Mouse (Mus musculus): Measurements from ENCODE around the gene Cryzl1.
A peak's percentile ranks its signal among the peaks of the same experiment; 100 is the strongest.

The Cryzl1 gene

DNA sequence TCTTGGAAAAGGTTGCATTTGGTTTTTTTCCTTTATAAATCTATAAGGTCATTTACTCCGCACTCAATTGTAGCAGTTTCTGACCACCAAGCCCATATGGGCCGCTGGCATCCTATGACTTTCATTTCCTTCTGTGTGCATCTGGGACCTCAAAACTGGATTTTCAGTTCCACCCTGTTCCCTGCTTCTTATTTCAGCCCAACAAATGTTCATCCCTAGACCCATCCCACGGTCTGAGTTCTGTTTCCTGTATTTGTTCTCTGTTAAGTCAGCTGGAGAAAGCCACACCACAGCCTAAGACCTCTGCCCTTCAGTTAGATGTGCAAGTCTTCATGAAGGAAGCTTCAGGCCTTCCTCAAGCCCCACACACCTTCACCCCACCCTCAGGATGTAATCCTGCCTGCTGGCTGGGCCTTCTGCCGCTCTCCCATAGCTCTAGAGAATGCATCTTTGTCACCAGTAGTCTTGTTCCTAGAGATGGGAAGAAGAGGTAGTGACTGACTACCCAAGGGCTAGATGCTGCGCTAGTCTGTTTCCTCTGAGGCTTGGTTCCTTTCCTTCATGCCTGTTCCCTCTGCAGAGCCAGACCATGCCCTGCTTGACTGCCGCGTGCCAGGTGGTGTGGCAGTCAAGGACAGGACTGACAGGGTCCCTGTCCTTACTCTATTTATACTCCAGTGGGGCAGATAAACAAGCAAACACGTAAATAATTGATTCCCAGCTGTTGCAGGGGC, 11.6 kb upstream of the Cryzl1 start:
- DNase-seq (ENCODE audit: low spot score in 2 of 2) = no peak

DNA sequence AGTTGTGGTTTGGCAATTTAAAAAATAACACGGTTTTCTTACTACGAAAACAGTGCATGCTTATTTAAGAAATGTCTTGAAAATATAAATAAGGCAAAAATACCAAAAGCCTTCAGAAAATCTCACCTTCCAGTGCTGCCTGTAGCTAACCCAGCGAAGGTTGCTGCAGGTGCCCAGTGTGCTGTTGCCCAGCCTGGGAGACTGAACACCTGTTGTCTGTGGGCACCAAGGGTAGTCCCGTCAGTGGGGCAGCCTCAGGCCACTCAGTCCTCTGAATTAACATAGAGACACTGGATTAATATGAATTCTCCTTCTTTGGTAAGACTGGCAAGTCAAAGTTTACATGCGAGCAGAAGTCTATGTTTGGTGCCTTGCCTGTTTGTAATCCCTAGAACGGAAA, 9.7 kb upstream of the Cryzl1 start:
- no peak for DNase-seq (ENCODE audit: low spot score in 2 of 2)

DNA sequence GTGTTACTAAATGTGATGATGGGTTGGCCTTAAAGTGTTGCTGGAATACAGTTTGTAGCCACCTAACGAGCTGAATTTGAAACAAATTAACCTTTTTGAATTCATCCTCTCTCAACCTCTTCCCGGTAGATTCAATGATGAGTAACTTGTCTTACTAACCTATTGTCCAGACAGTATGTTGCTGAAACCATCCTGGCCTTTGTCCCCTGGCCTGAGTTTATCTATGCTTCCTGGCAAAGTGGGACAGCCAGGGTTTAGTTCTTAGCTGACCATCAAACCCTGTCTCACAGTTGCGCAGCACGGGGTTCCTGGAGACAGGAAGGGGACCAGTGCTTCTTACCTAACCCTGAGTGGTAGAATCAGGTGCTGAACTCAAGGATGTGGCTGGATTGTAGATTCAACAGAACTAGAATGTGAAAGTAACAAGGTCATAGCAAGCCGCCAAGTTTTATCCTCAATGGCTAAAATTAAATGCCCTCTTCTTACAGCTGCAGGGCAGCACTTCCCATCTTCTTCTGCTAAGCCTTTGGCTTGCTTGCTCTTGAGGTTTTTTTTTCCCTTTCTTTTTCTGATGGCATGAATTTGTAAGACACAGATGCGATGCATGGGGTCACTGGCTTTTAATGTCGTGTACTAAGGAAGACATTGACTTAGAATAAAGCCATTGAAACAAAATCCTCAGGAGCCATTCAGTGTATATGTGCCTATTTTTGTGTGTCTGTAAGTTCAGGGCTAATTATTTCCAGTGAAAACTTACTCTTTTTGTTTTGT, 7.5 kb upstream of the Cryzl1 start:
- DNase-seq (ENCODE audit: low spot score in 2 of 2) = no peak

DNA sequence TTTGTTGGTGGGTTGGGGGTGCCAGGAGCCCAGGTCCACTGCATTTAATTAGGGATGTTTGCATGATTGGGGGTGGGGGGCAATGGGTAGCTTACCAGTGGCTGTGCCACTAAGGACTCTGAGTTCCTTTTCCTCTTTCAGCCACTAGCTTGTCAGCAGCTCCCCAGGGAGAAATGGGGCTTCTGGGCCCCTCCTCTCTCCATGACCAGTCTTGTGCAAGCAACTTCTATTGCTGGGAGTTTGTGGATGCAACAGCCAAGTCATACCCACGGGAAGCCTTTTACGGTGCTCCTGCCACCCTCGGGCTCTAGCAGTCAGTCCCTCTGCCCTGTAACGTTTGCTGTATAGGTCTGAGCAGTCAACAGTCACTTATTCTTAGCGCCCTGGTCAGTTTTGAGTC, 6.0 kb upstream of the Cryzl1 start:
- no peak for DNase-seq (ENCODE audit: low spot score in 2 of 2)

DNA sequence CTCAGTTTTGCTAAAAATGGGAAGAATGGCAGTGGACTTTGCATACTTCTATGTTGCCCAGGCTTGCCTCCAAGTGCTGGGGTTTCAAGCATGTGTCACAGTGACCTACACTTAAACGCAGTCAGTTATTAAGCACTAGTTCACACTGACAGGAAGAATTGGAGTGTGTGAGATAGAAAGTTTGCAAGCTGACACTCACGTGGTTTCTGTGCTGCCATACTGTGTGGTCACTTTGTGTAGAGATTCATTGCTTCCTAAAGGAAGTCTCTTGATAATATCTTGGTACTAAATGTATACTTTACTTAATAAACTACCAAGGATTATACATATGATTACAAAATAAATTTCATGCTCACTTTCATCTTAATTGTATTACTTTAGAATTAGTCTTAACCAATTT, 4.0 kb upstream of the Cryzl1 start:
- DNase-seq (ENCODE audit: low spot score in 2 of 2) = no peak

DNA sequence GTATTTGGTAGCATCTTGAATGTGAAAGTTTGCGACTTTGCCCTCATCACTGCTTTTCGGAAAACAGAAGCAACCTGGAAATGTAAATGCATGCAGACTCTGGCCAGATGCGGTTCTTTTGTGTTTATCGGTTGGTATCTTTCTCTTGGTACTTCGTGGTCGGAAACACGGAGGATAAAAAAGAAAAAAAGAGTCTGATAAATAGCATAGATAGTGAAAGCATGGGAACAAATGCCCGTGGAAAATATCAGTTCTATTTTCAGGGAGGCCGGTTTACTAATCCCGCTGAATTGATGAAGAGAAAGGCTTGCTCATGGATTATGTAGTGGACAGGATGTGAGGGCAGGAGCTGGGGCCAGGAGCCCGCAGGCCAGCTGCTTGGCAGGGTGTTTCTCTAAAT, 1.7 kb upstream of the Cryzl1 start:
- DNase-seq (ENCODE audit: low spot score in 2 of 2) = no peak

DNA sequence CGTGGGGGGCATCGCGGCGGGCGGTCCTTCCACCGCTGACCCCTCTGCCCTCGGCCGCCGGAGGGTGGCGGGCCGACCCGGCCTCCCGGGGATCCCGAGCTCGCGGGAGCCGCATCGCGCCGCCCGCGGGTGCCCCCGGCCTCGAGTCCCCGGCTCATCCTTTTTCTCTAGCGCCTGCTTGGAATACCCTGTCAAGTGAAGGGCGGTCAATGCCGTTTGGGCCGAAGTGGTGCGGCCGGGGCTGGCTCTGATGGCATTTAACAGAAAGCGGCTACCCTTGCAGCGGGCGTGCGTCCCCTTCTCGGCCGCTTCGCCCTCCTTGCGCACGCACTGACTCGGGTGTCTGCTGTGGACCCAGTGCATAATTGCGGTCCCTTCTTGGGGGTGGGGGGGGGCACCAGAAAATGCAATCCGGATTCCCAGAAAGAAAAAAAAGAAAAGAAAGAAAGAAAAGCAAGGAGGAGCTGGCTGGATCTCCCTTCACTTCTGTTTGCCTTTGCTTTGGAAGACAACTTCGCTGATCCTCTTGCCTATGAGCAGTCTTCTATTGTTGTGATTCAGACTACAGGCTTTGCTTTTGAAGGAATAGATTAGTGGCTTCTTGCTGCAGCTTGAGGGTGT, 1.2 kb upstream of the Cryzl1 start:
- DNase-seq (ENCODE audit: low spot score in 2 of 2) = peak in 1 of 2 experiments; percentile 29

DNA sequence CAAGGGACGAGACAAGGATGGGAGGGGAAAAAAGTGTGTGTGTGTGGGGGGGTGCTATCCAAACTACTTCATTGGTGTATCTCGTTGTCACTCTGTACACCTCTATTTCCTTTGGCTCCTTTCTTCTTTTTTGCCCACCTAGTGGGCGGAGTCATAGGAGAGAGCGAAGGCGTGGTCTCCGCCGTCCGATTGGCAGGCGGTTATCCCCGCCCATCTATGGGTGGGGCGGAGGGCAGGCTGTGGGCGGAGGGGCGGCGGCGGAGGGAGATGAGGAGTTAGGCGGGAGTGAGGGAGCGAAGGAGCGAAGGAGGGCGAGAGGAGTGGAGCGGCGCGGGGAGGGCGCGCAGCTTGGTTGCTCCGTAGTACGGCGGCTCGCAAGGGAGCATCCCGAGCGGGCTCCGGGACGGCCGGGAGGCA, 299 bp upstream of the Cryzl1 start, which contains the start of gene Itsn1:
Itsn1 (plus strand) TSS at position 216 of the 417 bp plus-strand sequence.
- DNase-seq (ENCODE audit: low spot score in 2 of 2) = peak; percentile 94 to 97

DNA sequence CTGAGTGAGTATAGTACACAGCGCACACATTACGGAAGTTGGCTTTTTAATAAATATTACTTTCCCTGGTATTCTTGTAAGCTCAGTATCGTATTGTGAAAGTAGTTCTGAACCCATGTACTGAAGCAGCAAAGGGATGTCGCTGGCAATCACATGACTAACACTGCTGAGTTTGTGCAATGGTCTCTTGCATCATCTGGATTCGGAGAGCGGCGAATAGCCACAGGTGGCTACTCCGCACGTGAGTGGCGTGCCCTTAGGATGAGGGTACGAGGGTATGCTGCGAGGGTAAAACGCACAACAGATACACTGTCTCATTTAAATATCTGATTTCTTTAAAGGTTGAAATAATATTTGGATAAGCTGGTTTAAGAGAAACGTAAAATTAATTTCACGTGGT, 1.3 kb downstream of the Cryzl1 start:
- no peak for DNase-seq (ENCODE audit: low spot score in 2 of 2)

DNA sequence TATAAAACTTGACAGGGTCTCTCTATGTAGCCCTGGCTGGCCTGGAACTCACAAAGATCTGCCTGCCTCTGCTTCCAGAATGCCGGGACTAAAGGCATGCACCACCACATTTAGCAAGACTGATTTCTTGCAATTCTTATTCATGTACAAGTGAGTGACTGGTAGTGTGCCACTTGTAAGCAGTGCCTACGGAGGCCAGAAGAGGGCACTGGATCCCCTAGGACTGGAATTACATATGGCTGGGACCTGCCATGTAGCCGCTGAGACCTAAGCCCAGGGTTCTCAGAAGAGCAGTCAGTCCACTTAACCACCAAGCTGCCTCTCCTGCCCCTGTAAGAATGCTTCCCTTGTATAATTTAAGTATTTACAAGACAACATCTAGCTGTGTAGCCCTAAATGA, 4.5 kb downstream of the Cryzl1 start:
- peak; percentile 44 to 62 for DNase-seq (ENCODE audit: low spot score in 2 of 2)

DNA sequence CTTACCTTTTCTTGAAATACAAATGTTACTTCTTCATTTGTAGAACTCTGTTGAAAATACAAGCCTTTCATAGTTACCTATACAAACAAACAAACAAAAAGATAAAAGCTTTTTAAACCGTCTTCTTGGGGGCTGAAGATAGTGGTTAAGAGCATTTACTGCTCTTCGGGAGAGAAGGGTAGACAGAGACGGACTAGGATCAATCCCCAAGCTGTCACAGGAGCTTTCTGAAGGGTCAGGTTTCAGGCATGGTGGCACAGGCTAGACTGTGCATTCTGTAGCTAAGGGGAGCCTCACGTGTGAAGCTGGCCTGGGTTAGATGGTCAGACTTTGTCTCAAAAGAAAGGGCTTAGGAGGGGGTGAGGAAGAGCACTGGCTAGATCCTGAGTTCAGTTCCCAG, 11.4 kb downstream of the Cryzl1 start:
- no peak for DNase-seq (ENCODE audit: low spot score in 2 of 2)

DNA sequence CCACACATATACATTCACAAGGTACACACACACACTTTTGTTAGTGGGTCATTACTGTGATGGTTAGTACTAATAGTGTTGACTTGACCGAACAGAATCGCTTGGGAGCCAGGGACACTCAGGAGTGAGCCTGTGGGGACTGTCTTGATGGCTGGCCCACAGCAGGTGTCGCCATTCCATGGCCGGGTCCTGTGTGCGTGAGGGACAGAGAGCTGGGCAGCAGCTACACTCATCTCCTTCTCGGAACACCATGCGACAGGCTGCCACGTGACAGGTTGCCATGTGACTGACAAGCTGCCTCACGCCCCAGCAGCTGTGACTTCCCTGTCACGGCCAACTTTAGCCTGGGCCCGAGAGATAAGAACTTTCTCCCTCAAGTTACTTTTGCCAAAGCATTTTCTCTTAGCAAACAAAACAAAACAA, 11.8 kb downstream of the Cryzl1 start:
- no peak for DNase-seq (ENCODE audit: low spot score in 2 of 2)

DNA sequence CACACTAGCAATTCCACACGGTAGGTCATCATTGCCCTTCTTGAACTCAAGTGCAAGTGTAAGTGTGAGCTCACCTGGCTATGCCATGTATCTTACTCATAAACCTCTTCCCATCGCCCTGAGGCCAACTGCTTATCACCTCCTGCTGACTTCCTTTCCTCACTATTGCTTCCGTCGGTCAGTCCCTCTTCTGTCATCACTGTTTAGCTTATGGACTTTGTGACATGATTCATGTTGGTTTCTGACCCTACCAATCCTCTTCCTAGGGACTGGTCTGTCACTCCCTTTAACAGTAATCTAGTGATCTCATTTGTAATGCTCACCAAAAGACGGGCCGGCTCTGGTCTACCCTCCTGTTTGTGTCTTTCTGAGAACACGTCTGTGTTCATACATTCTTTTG, 18.5 kb downstream of the Cryzl1 start:
- DNase-seq (ENCODE audit: low spot score in 2 of 2) = no peak

DNA sequence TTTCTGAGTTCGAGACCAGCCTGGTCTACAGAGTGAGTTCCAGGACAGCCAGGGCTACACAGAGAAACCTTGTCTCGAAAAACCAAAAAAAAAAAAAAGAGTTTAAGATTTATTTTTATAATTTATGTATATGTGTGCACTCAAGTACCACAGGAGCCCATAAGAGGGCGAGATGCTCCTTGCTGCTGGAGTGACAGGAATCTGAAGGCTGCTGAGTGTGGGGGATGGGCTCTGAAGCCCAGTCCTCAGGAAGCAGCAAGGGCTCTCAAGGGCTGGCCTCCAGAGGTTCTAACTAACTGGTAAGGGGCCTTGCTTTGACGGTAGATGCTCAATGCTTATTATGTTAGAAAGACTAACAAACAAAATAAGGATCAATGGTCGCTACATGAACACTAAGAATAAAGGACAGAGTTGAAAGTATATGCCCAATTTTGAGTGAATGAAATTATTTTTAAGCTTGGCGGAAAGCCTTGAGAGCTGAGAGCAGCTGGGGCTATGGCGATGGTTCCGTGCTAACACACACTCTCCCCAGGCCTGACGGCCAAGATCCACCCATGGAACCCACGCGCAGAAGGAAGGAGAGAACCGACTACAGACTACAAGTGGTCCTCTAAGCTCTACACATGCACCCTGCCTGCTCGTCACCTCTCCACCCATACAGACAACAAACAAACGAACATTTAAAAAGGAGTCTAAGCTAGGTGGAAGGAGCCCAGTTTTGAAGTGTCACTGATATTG, 24.0 kb downstream of the Cryzl1 start:
- peak in 1 of 2 experiments; percentile 33 for DNase-seq (ENCODE audit: low spot score in 2 of 2)

DNA sequence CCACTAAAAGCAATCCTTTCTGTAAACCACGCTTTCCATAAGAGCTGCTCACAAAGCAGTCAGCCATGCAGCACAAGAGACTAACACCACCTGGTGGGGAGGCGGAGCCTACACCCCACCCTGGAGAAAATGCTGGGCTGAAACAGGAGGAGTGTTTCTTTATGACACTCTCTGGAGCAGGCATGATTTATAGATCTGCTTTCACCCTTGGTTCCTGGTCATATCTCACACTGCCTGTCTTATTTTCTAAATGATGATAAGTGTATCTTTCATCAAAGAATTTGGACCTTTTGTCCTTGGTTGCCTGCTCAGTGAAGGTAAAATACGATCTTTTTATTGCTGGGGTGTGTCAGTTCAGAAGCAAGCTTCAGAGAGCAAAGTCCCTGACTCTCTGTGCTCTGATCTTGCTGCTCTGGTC, 26.0 kb downstream of the Cryzl1 start:
- DNase-seq (ENCODE audit: low spot score in 2 of 2) = no peak

DNA sequence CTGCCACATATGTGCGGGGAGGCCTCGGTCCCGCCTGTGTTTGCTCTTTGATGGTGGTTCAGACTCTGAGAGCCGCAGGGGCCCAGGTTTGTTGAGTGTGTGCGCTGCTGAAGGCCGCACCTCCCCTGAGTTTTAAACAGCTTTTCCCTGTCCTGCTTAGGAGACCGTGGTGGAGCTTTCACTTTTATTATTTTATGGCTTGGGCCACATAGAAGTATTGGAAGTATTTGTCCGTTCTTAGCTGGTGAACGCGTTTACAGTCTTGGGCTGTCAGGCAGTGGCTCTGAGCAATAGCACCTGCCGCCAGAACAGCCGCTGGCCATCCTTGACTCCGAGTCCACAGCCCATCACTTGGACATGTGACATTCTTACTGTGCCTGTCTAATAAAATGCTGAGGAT, 26.9 kb downstream of the Cryzl1 start:
- DNase-seq (ENCODE audit: low spot score in 2 of 2) = no peak

DNA sequence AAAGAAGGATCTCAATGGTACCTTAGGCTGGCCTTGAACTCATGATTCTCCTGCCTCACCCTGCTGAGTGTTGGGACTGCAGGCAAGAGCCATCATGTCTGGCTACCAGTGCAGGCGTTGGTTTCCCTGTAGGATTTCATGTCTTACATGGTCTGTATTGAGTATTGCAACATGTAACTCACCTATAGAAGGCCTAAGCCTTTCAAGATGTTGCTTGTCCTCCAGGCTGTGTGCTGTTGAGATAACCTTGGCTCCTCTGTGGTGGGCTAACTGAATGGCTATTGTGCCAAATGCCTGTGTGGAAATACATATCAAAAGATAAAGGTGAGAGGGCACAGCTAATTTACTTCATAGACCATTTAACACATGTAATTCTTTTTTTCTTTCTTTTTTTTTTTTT, 29.8 kb downstream of the Cryzl1 start:
- DNase-seq (ENCODE audit: low spot score in 2 of 2) = no peak

DNA sequence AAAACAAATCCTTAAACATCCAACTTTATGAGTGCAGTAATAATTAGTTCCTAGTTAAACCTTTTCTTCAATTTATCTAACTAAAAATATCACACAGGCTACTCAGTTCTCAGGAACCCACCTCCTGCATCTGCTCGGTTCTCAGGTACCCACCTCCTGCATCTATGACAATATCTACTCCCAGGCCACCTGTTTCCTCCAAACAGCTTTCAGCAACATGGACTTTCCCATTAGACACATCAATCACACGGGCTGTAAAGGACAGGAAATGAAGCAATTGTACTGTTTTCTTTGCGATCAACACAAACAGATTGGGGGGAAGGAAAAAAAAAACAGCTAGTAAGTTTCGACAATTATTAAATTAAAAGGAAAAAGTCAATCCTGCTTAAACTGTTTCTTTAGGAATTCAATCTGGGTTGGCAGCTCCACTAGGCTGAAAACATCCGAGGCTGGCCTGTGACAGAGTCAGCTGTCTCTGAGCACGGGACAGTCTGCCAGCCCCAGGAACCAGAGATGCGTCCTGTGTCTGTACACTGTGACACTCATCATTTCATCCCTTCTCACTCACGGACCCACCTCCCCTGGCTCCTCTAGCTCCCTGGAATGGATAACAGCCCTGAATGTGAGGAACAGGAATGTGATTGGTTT, 33.5 kb downstream of the Cryzl1 start:
- no peak for DNase-seq (ENCODE audit: low spot score in 2 of 2)

DNA sequence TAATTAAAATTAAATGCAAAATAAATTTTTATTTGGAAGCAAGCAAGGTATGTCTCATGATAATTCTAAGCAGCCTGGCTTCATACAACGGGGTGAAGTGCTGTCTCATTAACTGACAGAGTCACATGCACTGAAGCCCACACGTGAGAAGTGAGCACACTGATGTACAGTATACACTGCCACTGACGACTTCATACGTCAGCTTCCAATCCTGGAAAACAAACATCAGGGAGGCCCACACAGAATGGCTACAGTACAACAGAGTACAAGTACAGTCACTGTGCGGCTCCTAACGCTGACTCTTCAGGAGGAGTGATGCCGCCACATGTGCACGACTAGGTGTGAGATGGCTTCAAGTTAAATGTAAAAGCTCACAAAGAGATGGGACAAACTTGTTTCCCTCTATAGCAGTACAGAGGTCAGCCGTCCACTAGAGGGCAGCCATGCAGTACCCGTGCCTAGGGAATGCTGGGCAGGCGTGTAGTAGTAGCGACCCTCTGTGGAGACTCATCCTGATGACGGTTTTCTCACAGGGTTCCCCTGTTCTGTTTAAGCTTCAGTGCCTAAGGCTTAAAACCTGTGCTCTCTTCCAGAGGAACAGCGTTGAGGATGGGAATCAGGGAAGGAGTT, 34.2 kb downstream of the Cryzl1 start:
- DNase-seq (ENCODE audit: low spot score in 2 of 2) = peak; percentile 75 to 76

DNA sequence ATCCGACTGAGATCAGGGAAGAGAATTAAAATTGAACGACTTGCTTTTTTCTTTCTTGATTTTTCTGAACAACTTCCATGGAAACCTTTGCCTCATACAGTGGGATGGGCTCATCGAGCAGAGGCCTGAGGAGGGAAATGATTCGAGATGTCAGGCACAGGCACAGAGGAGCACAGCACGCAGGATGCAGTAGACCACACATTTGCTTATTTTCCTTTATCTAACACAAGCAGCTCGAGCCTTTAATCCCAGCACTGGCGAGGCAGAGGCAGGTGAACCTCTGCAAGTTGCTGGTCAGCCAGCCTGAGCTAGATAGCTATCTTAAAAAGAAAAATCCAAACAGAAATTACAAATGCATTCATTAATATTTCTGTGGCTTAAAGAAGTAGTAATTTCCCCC, 39.0 kb downstream of the Cryzl1 start:
- no peak for DNase-seq (ENCODE audit: low spot score in 2 of 2)

Data from right cerebral cortex, adult 2 months (tissue).